Mouse (Mus musculus): Measurements from ENCODE around the gene Hs3st6.

GRCm38 (mm10) chr17:24735446-24735845 lies 17.3 kb upstream of the Hs3st6 start:
- TF ChIP-seq ZC3H11A (IDR thresholded peaks at IDR 0.05; ENCODE audit: borderline replicate concordance, low read depth, low read length) (no peak), CHD2 (IDR thresholded peaks at IDR 0.05; ENCODE audit: low read depth, low read length) (no peak), MAFK (IDR thresholded peaks at IDR 0.05; ENCODE audit: insufficient read depth, low read depth, low read length) (no peak)

All from ES-E14 (cell line).